In the genomic region with DNA sequence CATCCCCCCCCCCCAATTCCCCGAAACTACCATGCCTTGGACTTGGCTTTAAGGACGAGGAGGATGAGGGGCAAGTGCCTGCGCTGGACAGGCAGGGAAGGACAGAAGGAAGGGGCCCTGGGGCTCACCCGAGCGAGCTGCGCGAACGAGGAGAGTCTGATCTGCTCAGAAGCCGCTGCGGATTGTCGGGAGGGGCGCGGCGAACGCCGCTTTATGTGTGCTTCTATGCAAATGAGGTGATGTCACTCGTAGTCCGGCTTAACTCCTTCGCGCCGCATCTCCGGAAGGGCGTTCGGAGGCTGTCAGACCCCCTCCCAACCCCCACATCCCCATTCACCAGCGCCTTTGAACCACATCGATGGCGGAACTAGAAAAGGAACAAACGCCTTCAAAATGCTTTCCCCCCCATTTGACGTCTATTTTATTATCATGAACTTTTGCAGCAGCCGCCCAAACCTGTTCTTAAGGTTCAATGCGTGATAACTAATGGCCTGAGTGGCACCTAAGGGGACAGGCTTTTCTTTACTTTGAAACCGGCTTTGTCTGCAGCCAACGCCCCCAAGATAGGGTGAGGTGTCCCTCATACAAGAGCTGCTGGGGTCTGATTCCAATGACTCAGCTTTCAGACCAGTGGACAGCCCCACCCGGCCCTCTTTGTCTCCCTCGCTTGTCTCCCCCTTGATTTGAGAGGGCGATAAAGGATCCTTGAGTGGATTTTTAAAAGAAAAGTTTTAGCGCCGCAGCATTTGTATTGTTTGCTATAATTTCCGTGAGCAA, we compare ENCODE assay signal across 7 mouse cellular contexts. TPM values are rescaled to one million over a fixed set of nuclear protein-coding genes. Genes with fewer than 3 reads are reported as not detected.
DNase-seq lines count a peak whose midpoint lies in the region; ATAC-seq and TF ChIP-seq lines count a peak whose summit lies in the region.

A gene (minus strand): TSS at position 338 of the 777 bp plus-strand sequence.

- peak within 1 kb of the TSS; percentile 66 for H3K4me2 ChIP-seq in intestine, postnatal 0 days (replicated peaks; ENCODE audit: low read depth)
- peak within 1 kb of the TSS; percentile 50 for H3K4me2 ChIP-seq in midbrain, embryonic 12.5 days (replicated peaks)

- no peaks in the 10 kb centered on the region for H3K9me3 ChIP-seq in embryonic facial prominence, embryonic 10.5 days
- H3K9me3 ChIP-seq in intestine, postnatal 0 days (ENCODE audit: control insufficient read depth) = no peaks in the 10 kb centered on the region
- H3K9me3 ChIP-seq in limb, embryonic 10.5 days (replicated peaks) = no peaks in the 10 kb centered on the region
- H3K9me3 ChIP-seq in midbrain, embryonic 12.5 days = no peaks in the 10 kb centered on the region

- peaks cover 13% of the 10 kb centered on the region for H3K4me1 ChIP-seq in embryonic facial prominence, embryonic 10.5 days
- no peaks in the 10 kb centered on the region for H3K4me1 ChIP-seq in intestine, postnatal 0 days (replicated peaks; ENCODE audit: control insufficient read depth, insufficient read depth, low read length)
- H3K4me1 ChIP-seq in limb, embryonic 10.5 days = no peaks in the 10 kb centered on the region; the same call in none of the 2 replicates
- H3K4me1 ChIP-seq in midbrain, embryonic 12.5 days = peaks cover 22% of the 10 kb centered on the region

- H3K9ac ChIP-seq in intestine, postnatal 0 days (ENCODE audit: low read depth, low read length) = peak within 1 kb of the TSS; percentile 81
- H3K9ac ChIP-seq in midbrain, embryonic 12.5 days (replicated peaks) = peak within 1 kb of the TSS; percentile 81

- peak; percentile 63 for DNase-seq in adrenal gland, adult 8-10 months
- peak; percentile 86 for DNase-seq in embryonic facial prominence, embryonic 10.5 days (ENCODE audit: low spot score)
- no peak for DNase-seq in gonadal fat pad, adult 2 months (ENCODE audit: low read depth)
- DNase-seq in limb, embryonic 10.5 days (ENCODE audit: low spot score) = peak; percentile 77
- peak; percentile 79 for DNase-seq in skeletal muscle tissue, adult 2 months (ENCODE audit: low read depth, low spot score)

- peak within 1 kb of the TSS; percentile 66 for H3K4me3 ChIP-seq in embryonic facial prominence, embryonic 10.5 days
- H3K4me3 ChIP-seq in intestine, postnatal 0 days (ENCODE audit: low read depth, low read length) = peak within 1 kb of the TSS; percentile 65
- peak within 1 kb of the TSS; percentile 57 for H3K4me3 ChIP-seq in limb, embryonic 10.5 days
- H3K4me3 ChIP-seq in midbrain, embryonic 12.5 days = peak within 1 kb of the TSS; percentile 62

- H3K36me3 ChIP-seq in embryonic facial prominence, embryonic 10.5 days (replicated peaks) = peaks cover 7% of the 10 kb centered on the region
- H3K36me3 ChIP-seq in intestine, postnatal 0 days (ENCODE audit: control insufficient read depth, insufficient read depth) = no peaks in the 10 kb centered on the region
- H3K36me3 ChIP-seq in limb, embryonic 10.5 days = no peaks in the 10 kb centered on the region
- no peaks in the 10 kb centered on the region for H3K36me3 ChIP-seq in midbrain, embryonic 12.5 days

- no peak for TF ChIP-seq CTCF in intestine, postnatal 0 days (IDR thresholded peaks at IDR 0.05; ENCODE audit: low read depth)

- peaks cover 85% of the 10 kb centered on the region for H3K27me3 ChIP-seq in embryonic facial prominence, embryonic 10.5 days (replicated peaks; ENCODE audit: low read depth, poor library complexity, severe bottlenecking)
- H3K27me3 ChIP-seq in intestine, postnatal 0 days (replicated peaks; ENCODE audit: control insufficient read depth, insufficient read depth, low read length) = no peaks in the 10 kb centered on the region
- peaks cover 89% of the 10 kb centered on the region for H3K27me3 ChIP-seq in limb, embryonic 10.5 days (ENCODE audit: low read depth, poor library complexity, severe bottlenecking)
- H3K27me3 ChIP-seq in midbrain, embryonic 12.5 days = peaks cover 37% of the 10 kb centered on the region

- peak; percentile 77 for ATAC-seq in intestine, postnatal 0 days
- ATAC-seq in midbrain, embryonic 12.5 days (ENCODE audit: low FRiP score, low read depth) = peak; percentile 91

- WGBS in embryonic facial prominence, embryonic 10.5 days = 23% methylated on average over 39 of the region's 39 CpGs
- 22% methylated on average over 39 of the region's 39 CpGs for WGBS in intestine, postnatal 0 days
- WGBS in limb, embryonic 10.5 days = 16% methylated on average over 39 of the region's 39 CpGs
- WGBS in midbrain, embryonic 12.5 days = 30% methylated on average over 38 of the region's 39 CpGs

- peak within 1 kb of the TSS; percentile 90 for H3K27ac ChIP-seq in embryonic facial prominence, embryonic 10.5 days (replicated peaks)
- H3K27ac ChIP-seq in intestine, postnatal 0 days (ENCODE audit: low read depth, low read length) = peak within 1 kb of the TSS; percentile 84
- H3K27ac ChIP-seq in limb, embryonic 10.5 days = peak within 1 kb of the TSS; percentile 84
- H3K27ac ChIP-seq in midbrain, embryonic 12.5 days (replicated peaks) = peak within 1 kb of the TSS; percentile 94

RNA-seq across cellular contexts. Expression of the gene that starts here (rescaled TPM):
- 100 to 1,000 TPM; 368 to 589 (median 495) TPM for total RNA-seq in adrenal gland, adult 8-10 months (2022)
- 2,138 and 2,201 TPM in 2 replicates for polyA plus RNA-seq in embryonic facial prominence, embryonic 10.5 days (2016; fragmentation: Nextera tagmentation; extraction: Ambion mirVana)
- polyA plus RNA-seq in gonadal fat pad, adult 2 months (2012; rRNA removed) = 749 and 958 TPM in 2 replicates
- 4,093 and 4,486 TPM in 2 replicates for polyA plus RNA-seq in intestine, postnatal 0 days (2015; fragmentation: Nextera tagmentation; extraction: Ambion mirVana)
- 920 and 943 TPM in 2 replicates for polyA plus RNA-seq in limb, embryonic 10.5 days (2016; fragmentation: Nextera tagmentation; extraction: Ambion mirVana)
- polyA plus RNA-seq in midbrain, embryonic 12.5 days (2016; fragmentation: Nextera tagmentation; extraction: Ambion mirVana) = 6,192 and 6,219 TPM in 2 replicates
